Mouse (Mus musculus): ENCODE results near the gene Mall.

DNA sequence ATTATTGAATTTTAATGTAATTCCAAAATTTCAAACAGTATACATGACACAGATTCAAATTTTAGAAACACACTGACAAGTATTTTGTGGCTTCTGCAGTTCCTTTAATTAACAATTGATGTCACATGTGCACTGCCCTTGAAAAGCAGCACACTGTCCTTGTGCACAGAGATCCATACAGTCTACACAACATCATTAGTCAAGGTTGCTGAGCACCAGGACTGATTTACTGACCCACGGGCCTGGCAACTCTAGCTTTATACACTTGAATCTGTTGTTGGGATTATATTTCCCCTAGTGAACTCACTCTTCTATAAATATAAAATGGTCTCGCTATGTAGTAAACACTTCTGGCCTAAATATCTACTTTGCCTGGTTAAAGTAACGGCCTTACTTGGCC, 45.3 kb upstream of the Mall start:
- TF ChIP-seq CTCF (IDR thresholded peaks at IDR 0.05; ENCODE audit: borderline replicate concordance, insufficient read depth, low read depth, low read length) (no peak), POLR2A (IDR thresholded peaks at IDR 0.05; ENCODE audit: borderline replicate concordance, insufficient read depth, low read length) (no peak)

Data from cerebellum, adult 2 months (tissue).